Mouse (Mus musculus) layer of hippocampus, adult 2 months (tissue): ENCODE measurements around the gene Ccr7. TPM values are rescaled to one million over a fixed set of nuclear protein-coding genes. Genes with fewer than 3 reads are reported as not detected.

Source experiments
- DNase-seq, 2 experiments: peaks; one replicate each; pipeline ENCODE4 v3.0.0; 2022; ENCODE audit warnings: low spot score in 2 of 2
- H3K27ac ChIP-seq: fragments of 200-600 bp; 2 replicates; pipeline ENCODE4 v1.8.1; 2022
- H3K4me3 ChIP-seq: fragments of 200-600 bp; 2 replicates; pipeline ENCODE4 v1.8.1; 2022; ENCODE audit warnings: mild to moderate bottlenecking
- CTCF ChIP-seq: fragments of 200-600 bp; conservative IDR thresholded peaks from 2 replicates; pipeline ENCODE4 v1.8.1; 2022; ENCODE audit warnings: antibody characterized with exemption, mild to moderate bottlenecking, moderate library complexity
- total RNA-seq, 2 experiments: library from RNA; stranded (reverse); gene quantifications; 2 replicates each; pipeline ENCODE4 v1.2.3; 2021

The Ccr7 gene
- total RNA-seq, 2 experiments from 2014 or later: not detected

- Histone ChIP-seq H3K27ac (no peak overlapping the region), H3K4me3 (no peak overlapping the region)
- DNase-seq: no peak
- TF ChIP-seq CTCF: no peak
Measured at GRCm38 (mm10) chr11:99142046-99142445, 12.8 kb downstream of the Ccr7 start.

GRCm38 (mm10) chr11:99141600-99141999, 13.3 kb downstream of the Ccr7 start:
- TF ChIP-seq CTCF: no peak
- peak; percentile 54 to 61 for DNase-seq
- no peak overlapping the region for H3K4me3 ChIP-seq
- no peak overlapping the region for H3K27ac ChIP-seq

- Histone ChIP-seq H3K27ac (no peak overlapping the region), H3K4me3 (no peak overlapping the region)
- TF ChIP-seq CTCF: no peak
- DNase-seq: no peak
Measured at GRCm38 (mm10) chr11:99138976-99139375, 15.9 kb downstream of the Ccr7 start.

- TF ChIP-seq CTCF: no peak
- H3K4me3 ChIP-seq: no peak overlapping the region
Measured at GRCm38 (mm10) chr11:99137385-99137784, 17.5 kb downstream of the Ccr7 start.

GRCm38 (mm10) chr11:99136961-99137360, 17.9 kb downstream of the Ccr7 start:
- no peak for DNase-seq

More at GRCm38 (mm10) chr11:99137385-99137784, 17.5 kb downstream of the Ccr7 start:
- no peak for DNase-seq
- H3K27ac ChIP-seq: no peak overlapping the region

GRCm38 (mm10) chr11:99136361-99136760, 18.5 kb downstream of the Ccr7 start:
- DNase-seq: no peak
- TF ChIP-seq CTCF: no peak
- no peak overlapping the region for H3K27ac ChIP-seq
- no peak overlapping the region for H3K4me3 ChIP-seq

More at GRCm38 (mm10) chr11:99136961-99137360, 17.9 kb downstream of the Ccr7 start:
- no peak for TF ChIP-seq CTCF
- no peak overlapping the region for H3K4me3 ChIP-seq
- H3K27ac ChIP-seq: no peak overlapping the region

GRCm38 (mm10) chr11:99135047-99135440, 19.8 kb downstream of the Ccr7 start:
- Histone ChIP-seq H3K4me3 (no peak overlapping the region), H3K27ac (no peak overlapping the region)
- DNase-seq: no peak
- TF ChIP-seq CTCF: no peak

GRCm38 (mm10) chr11:99134266-99135046, 20.4 kb downstream of the Ccr7 start:
- no peak for DNase-seq
- Histone ChIP-seq H3K27ac (no peak overlapping the region), H3K4me3 (no peak overlapping the region)
- TF ChIP-seq CTCF: no peak

GRCm38 (mm10) chr11:99133285-99133897, 21.5 kb downstream of the Ccr7 start:
- Histone ChIP-seq H3K4me3 (no peak overlapping the region), H3K27ac (no peak overlapping the region)
- no peak for TF ChIP-seq CTCF
- no peak for DNase-seq

GRCm38 (mm10) chr11:99132091-99132730, 22.7 kb downstream of the Ccr7 start:
- H3K27ac ChIP-seq: no peak overlapping the region
- H3K4me3 ChIP-seq: no peak overlapping the region
- TF ChIP-seq CTCF: no peak
- no peak for DNase-seq

GRCm38 (mm10) chr11:99131463-99131840, 23.4 kb downstream of the Ccr7 start:
- no peak for DNase-seq
- H3K27ac ChIP-seq: no peak overlapping the region
- no peak overlapping the region for H3K4me3 ChIP-seq
- no peak for TF ChIP-seq CTCF

GRCm38 (mm10) chr11:99130736-99131462, 24.0 kb downstream of the Ccr7 start:
- no peak for DNase-seq
- Histone ChIP-seq H3K27ac (no peak overlapping the region), H3K4me3 (no peak overlapping the region)
- no peak for TF ChIP-seq CTCF

- DNase-seq: no peak
- Histone ChIP-seq H3K4me3 (no peak overlapping the region), H3K27ac (no peak overlapping the region)
- TF ChIP-seq CTCF: no peak
Measured at GRCm38 (mm10) chr11:99129287-99129686, 25.6 kb downstream of the Ccr7 start.
